Mouse (Mus musculus): ENCODE measurements at regions not wholly inside any gene's neighbourhood (a gene's known extent, or its start where the extent isn't known, plus 50 kb on each side); places are given as distances from the start of the nearest gene placed in this dataset.

- peak; percentile 40; the same call in 1 of the 2 replicates for ATAC-seq (ENCODE audit: poor library complexity, severe bottlenecking)
Observed at GRCm38 (mm10) chr6:39283761-39284415, 77.3 kb upstream of the Kdm7a start.

DNA sequence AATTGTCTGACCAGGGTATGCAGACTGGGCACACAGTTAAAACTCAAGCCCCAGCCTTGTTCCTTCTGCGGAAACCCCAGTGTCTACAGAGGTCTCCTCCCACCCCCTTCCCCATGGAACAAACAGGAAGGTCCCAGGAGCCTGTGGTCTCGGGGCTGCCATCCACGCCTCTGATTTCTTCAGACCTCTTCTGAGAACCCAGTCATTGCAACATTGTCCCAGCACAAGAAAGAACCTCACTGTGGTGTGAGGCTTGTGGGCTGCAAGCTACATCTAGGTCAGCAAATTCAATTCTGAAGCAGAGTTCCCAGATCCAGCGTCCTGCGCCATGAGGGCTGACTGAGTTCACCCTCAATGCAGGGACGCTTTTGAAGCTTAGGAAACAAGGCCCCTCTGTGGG, 71.7 kb upstream of the Kdm7a start:
- ATAC-seq (ENCODE audit: poor library complexity, severe bottlenecking) = peak; percentile 92

GRCm38 (mm10) chr6:39274774-39275502, 68.3 kb upstream of the Kdm7a start:
- peak; percentile 66 for ATAC-seq (ENCODE audit: poor library complexity, severe bottlenecking)

- no peak for ATAC-seq (ENCODE audit: poor library complexity, severe bottlenecking)
Observed at GRCm38 (mm10) chr6:39273427-39273826, 66.8 kb upstream of the Kdm7a start.

DNA sequence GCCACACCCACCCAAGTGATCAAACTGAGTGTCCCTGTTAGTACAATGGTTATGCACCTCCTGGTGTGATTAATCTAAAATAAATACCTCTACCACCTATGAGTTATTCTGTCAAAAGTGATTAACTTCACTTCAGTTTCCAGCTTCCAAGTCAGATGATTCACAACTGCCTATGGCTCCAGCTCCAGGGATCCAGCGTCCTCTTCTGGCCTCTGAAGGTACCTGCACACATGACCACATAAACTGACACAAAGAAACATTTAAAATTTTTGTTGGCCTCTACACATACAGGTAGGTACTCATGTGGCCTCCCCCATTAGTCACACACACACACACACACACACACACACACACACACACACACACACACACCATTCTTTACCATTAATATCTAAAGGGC, 63.9 kb upstream of the Kdm7a start:
- ATAC-seq (ENCODE audit: poor library complexity, severe bottlenecking) = no peak

DNA sequence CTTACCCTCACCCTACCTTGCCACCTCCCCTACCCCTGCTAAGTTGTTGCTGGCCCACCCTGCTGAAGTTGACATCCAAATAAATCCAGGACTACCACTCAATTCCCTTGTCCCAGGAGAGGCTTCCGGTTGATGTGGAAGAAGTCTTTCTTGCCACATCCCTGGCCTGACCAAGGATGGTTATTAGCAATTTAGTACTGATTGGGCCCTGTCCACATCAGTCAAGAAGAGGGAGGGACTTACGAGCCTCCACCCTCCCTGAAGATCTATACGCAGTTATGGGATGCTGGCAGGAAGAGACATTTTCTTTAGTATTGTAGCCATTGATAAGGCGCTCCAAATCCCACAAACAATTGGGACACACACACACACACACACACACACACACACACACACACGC, 63.1 kb upstream of the Kdm7a start:
- no peak for ATAC-seq (ENCODE audit: poor library complexity, severe bottlenecking)

DNA sequence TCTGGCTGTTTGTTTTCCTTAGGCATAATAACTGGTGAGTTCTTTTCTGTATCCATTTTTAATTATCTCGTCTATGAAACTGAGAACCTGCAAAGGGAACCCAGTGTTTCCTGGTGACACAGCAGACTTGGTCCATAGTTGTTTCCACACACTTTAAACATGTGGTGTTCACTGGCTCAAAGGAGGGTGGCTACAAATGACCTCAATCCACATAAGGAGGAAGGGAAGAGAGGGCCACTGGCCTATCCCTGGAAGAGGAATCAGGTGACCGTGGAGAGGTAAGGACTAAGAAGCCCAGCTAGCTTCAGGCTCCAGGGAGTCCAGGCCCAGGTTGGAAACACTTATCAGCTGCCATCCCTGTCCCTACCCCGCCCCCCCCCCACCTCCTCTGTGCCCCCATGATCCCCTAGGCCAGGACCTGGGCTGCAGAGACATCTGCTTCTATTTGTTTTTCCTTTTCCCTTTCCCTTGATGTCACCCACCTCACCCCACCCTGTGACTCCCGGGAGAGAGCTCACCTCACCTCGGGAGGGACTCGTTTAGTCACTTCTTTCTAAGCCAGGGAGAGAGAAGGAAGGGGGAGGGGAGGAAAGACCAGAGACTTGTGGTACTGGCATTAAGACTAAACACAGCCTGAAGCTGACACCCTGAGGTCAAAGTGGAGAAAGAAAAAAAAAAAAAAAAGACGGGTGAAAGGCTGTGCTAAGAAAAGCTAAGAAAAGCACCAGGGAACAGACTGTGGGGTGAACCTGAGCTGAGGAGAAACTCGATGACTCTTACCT, 62.2 kb upstream of the Kdm7a start:
- peak; percentile 85 for ATAC-seq (ENCODE audit: poor library complexity, severe bottlenecking)

DNA sequence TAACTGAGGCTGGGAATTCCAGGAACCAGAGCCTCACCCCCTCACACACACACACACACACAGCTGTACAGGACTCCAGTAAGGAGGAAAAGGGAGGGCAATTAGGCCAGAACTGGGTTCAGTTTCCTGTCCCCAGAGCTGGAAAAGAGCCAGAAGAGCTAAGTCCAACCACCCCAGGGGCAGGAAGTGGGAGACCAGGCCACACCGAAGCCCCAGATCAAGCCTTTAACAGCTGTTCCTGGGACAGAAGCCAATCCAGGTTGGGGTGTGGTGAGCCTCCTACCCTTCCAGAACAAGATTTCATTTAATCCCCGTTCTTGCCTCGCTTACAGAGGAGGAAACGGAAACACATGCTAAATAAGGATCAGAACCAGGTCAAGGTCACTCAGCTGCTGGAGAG, 58.1 kb upstream of the Kdm7a start:
- peak; percentile 25; the same call in 1 of the 2 replicates for ATAC-seq (ENCODE audit: poor library complexity, severe bottlenecking)

DNA sequence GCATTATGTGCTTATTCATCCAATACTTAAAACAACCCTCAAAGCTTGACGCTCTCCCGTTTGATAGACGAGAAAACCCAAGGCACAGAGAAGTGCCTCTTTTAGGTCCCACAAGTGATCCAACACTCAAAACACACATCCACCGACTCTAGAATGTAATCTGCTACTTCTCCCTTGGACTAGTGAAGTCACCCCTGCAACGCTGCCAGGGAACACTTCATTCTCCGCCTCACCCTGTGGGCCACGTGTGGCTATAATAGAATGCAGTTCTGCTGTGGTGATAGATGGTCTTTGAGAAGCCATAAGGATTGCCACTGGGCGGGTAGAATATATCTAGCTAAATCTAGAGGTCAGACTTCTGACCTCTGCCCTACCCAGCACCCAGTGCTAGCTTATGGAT, 57.0 kb upstream of the Kdm7a start:
- ATAC-seq (ENCODE audit: poor library complexity, severe bottlenecking) = no peak

DNA sequence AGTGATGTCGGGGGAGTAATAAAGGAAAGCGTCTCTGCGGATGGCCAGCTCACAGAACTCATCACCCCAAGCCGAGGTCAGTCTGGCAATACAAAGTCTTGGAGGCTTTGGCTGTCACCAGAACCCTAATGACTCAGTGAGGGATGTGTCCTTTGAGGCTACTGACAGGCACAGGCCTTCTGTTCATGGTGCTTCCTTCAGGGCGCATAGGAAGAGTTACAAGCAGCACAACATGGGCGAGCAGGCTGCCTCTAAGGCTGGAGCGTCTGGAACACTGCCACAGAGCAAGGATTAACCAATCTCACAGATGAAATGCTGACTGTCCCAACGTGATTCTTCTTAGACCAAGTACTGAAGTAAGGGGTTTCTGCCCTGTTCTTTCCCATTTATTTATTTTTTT, 55.4 kb upstream of the Kdm7a start:
- no peak for ATAC-seq (ENCODE audit: poor library complexity, severe bottlenecking)

DNA sequence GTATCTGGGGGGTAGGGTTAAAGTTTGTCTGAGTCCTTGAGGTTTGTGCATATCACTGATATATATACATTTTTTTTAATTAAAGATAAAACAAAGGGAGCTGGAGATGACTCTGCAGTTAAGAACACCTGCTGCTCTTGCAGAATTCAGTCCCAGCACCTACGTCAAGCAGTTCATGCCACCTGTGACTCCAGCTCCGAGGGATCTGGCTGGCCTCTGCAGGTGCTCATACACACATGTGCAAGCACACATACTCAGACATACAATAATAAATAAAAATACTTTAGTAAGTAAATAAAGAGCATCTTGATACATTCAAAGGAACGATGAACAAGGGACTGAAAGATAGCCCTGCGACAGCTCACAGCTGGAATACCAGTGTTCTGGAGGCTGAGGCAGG, 53.9 kb upstream of the Kdm7a start:
- no peak for ATAC-seq (ENCODE audit: poor library complexity, severe bottlenecking)

GRCm38 (mm10) chr6:39259129-39259528, 52.5 kb upstream of the Kdm7a start:
- peak; percentile 79 for ATAC-seq (ENCODE audit: poor library complexity, severe bottlenecking)

- no peak for ATAC-seq (ENCODE audit: poor library complexity, severe bottlenecking)
Observed at GRCm38 (mm10) chr6:39258656-39259055, 52.1 kb upstream of the Kdm7a start.

- ATAC-seq (ENCODE audit: poor library complexity, severe bottlenecking) = peak; percentile 19; the same call in 1 of the 2 replicates
Observed at GRCm38 (mm10) chr6:39257667-39258395, 51.2 kb upstream of the Kdm7a start.

- peak; percentile 31 for ATAC-seq (ENCODE audit: poor library complexity, severe bottlenecking)
Observed at GRCm38 (mm10) chr6:39257111-39257571, 50.6 kb upstream of the Kdm7a start.

- peak; percentile 29; the same call in 1 of the 2 replicates for ATAC-seq (ENCODE audit: poor library complexity, severe bottlenecking)
Observed at GRCm38 (mm10) chr6:39256304-39257103, 49.9 kb upstream of the Kdm7a start.

Measured in megakaryocyte, adult 5-6 weeks (primary cell).